Mouse (Mus musculus) embryonic fibroblast, embryonic 13.5 days (primary cell): ENCODE results near the gene Rufy4. TPM values are rescaled to one million over a fixed set of nuclear protein-coding genes. Genes with fewer than 3 reads are reported as not detected.

Experiments
- H3K27ac ChIP-seq: 2 replicates; pipeline ENCODE4 v1.5.1; 2012; ENCODE audit warnings: low read length, control low read depth, inconsistent platforms; ENCODE audit not compliant: insufficient read depth
- H3K4me1 ChIP-seq: 2 replicates; pipeline ENCODE4 v1.6.1; 2011; ENCODE audit warnings: low read length; ENCODE audit not compliant: control insufficient read depth, insufficient read depth
- H3K4me3 ChIP-seq: 2 replicates; pipeline ENCODE4 v1.5.1; 2011; ENCODE audit warnings: mild to moderate bottlenecking, control low read depth, low read length; ENCODE audit not compliant: insufficient read depth
- CTCF ChIP-seq: IDR thresholded peaks from 2 replicates; pipeline ENCODE4 v1.5.1; 2011; ENCODE audit warnings: mild to moderate bottlenecking, control low read depth, low read length, moderate library complexity, borderline replicate concordance; ENCODE audit not compliant: insufficient read depth
- POLR2A ChIP-seq: IDR thresholded peaks from 2 replicates; pipeline ENCODE4 v1.6.1; 2011; ENCODE audit warnings: low read depth, mild to moderate bottlenecking, control low read depth, low read length, moderate library complexity
- polyA plus RNA-seq: library from polyadenylated mRNA; stranded (reverse); fragments of >200 nt; gene quantifications from 2 replicates; pipeline ENCODE4 v1.2.4, GENCODE M21; 2011; ENCODE audit warnings: low read depth; ENCODE audit not compliant: missing spikeins, insufficient read length

Rufy4 gene
- polyA plus RNA-seq, 1 experiment, result 0.56 TPM

GRCm38 (mm10) chr1:74167136-74167535 lies 41.8 kb downstream of the Rufy4 start:
- H3K4me3 ChIP-seq, result no peak overlapping the region
- TF ChIP-seq POLR2A, result no peak
- no peak for TF ChIP-seq CTCF
- no peaks in the 10 kb centered on the region for H3K4me1 ChIP-seq
- H3K27ac ChIP-seq, result no peak overlapping the region

DNA sequence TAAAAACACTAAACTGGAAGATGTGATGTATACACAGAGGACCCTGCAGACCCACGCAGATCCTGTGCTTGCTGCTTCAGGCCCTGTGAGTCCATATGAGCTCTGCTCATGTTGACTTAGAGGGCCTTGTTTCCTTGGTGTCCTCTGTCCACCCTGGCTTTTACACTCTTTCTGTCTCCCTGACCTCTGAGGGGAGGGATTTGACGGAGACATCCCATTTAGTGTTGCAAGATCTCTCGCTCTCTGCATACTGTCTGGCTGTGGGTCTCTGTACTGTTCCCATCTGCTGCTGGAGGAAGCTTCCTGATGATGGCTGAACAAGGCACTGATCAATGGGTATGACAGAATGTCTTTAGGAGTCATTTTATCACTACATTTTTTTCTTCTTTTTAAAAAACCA lies 44.4 kb downstream of the Rufy4 start:
- no peak overlapping the region for H3K27ac ChIP-seq
- no peaks in the 10 kb centered on the region for H3K4me1 ChIP-seq
- TF ChIP-seq POLR2A (no peak), CTCF (no peak)
- no peak overlapping the region for H3K4me3 ChIP-seq

GRCm38 (mm10) chr1:74172722-74173121 lies 47.4 kb downstream of the Rufy4 start:
- H3K4me1 ChIP-seq, result no peaks in the 10 kb centered on the region
- TF ChIP-seq CTCF, result no peak
- no peak for TF ChIP-seq POLR2A
- no peak overlapping the region for H3K27ac ChIP-seq
- H3K4me3 ChIP-seq, result no peak overlapping the region

GRCm38 (mm10) chr1:74175731-74176130 lies 50.4 kb downstream of the Rufy4 start:
- Histone ChIP-seq H3K4me1 (peaks cover 2% of the 10 kb centered on the region; the same call in 1 of the 2 replicates), H3K4me3 (no peak overlapping the region), H3K27ac (no peak overlapping the region)
- no peak for TF ChIP-seq POLR2A
- TF ChIP-seq CTCF, result no peak

GRCm38 (mm10) chr1:74178618-74179017 lies 53.3 kb downstream of the Rufy4 start:
- TF ChIP-seq CTCF, result no peak
- no peak overlapping the region for H3K27ac ChIP-seq
- no peak overlapping the region for H3K4me3 ChIP-seq
- H3K4me1 ChIP-seq, result peaks cover 2% of the 10 kb centered on the region; the same call in 1 of the 2 replicates

DNA sequence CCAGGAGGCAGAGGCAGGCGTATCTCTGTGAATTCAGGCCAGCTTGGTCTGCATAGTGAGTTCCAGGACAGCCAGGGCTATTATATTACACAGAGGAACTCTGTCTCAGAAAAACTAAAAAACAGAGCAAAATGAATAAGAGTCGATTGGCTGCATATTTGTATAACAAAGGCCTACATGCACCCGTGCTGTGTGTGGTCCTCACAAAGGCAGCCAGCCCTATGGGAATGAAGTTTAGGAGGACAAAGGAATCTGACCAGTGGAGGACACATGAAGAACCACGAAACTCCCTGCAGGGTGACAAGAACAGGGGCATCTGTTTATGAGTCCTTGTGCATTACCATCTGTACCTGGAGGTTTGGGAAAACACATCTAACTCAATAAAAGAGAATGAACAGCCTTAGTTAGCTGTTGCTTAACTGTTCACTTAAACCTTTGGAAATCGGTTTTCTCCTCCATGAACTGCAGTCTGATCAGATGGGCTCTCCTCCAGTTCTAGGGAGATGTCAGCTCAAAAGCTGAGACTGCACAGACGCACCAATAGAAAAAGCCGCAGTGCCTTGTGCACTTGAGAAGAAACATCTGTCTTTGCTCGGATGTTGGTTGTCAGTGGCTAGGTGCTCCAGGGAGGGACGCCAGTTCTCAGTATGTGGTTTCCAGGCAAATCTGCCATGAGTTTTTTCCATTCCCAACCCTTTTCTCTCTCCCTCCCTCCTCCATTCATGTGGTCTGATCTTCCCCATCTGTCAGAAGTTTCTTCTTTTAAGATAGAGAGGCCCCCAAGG lies 54.5 kb downstream of the Rufy4 start:
- no peak overlapping the region for H3K4me3 ChIP-seq
- no peak for TF ChIP-seq CTCF
- no peak for TF ChIP-seq POLR2A
- no peak overlapping the region for H3K27ac ChIP-seq
- peaks cover 2% of the 10 kb centered on the region; the same call in 1 of the 2 replicates for H3K4me1 ChIP-seq

- Histone ChIP-seq H3K4me1 (peaks cover 2% of the 10 kb centered on the region; the same call in 1 of the 2 replicates), H3K27ac (no peak overlapping the region), H3K4me3 (no peak overlapping the region)
- TF ChIP-seq CTCF (no peak), POLR2A (no peak)
These were observed 56.1 kb downstream of the Rufy4 start for GRCm38 (mm10) chr1:74181462-74181861.

GRCm38 (mm10) chr1:74183006-74183405 lies 57.7 kb downstream of the Rufy4 start:
- H3K4me3 ChIP-seq, result no peak overlapping the region
- H3K4me1 ChIP-seq, result peaks cover 2% of the 10 kb centered on the region; the same call in 1 of the 2 replicates
- TF ChIP-seq POLR2A (no peak), CTCF (no peak)
- no peak overlapping the region for H3K27ac ChIP-seq

- H3K4me1 ChIP-seq, result no peaks in the 10 kb centered on the region
- H3K4me3 ChIP-seq, result no peak overlapping the region
- no peak overlapping the region for H3K27ac ChIP-seq
- TF ChIP-seq POLR2A (no peak), CTCF (no peak)
These were observed 65.1 kb downstream of the Rufy4 start for GRCm38 (mm10) chr1:74190471-74190870.

GRCm38 (mm10) chr1:74192711-74193110 lies 67.4 kb downstream of the Rufy4 start:
- no peak overlapping the region for H3K4me3 ChIP-seq
- no peak overlapping the region for H3K27ac ChIP-seq
- no peaks in the 10 kb centered on the region for H3K4me1 ChIP-seq
- TF ChIP-seq CTCF, result no peak
- TF ChIP-seq POLR2A, result no peak
